Mouse (Mus musculus) stomach, postnatal 0 days (tissue): ENCODE results near the gene Epb41l2. TPM values are rescaled to one million over a fixed set of nuclear protein-coding genes. Genes with fewer than 3 reads are reported as not detected.

Experiments
- ATAC-seq: fragments of 200-750 bp; cut with Nextera tagmentation; 2 replicates; pipeline ENCODE4 v1.8.0; 2017; ENCODE audit not compliant: low FRiP score, low TSS enrichment
- DNase-seq: peaks from one replicate; pipeline ENCODE4 v3.0.0-alpha.2; 2016; ENCODE audit warnings: low spot score
- H3K27ac ChIP-seq: fragments of 300-500 bp; sonication (generic); replicated peaks from 2 replicates; pipeline ENCODE4 v1.5.1; 2014; ENCODE audit warnings: mild to moderate bottlenecking, control low read depth
- H3K27me3 ChIP-seq: fragments of 300-500 bp; sonication (generic); 2 replicates; pipeline ENCODE4 v1.6.1; 2014; ENCODE audit warnings: low read length; ENCODE audit not compliant: control insufficient read depth, insufficient read depth
- H3K36me3 ChIP-seq: fragments of 300-500 bp; sonication (generic); 2 replicates; pipeline ENCODE4 v1.6.1; 2014; ENCODE audit warnings: low read length, mixed read lengths; ENCODE audit not compliant: control insufficient read depth, insufficient read depth
- H3K4me1 ChIP-seq: fragments of 300-500 bp; sonication (generic); replicated peaks from 2 replicates; pipeline ENCODE4 v1.6.1; 2014; ENCODE audit warnings: antibody characterized with exemption; ENCODE audit not compliant: control insufficient read depth, insufficient read depth
- H3K4me2 ChIP-seq: fragments of 300-500 bp; sonication (generic); replicated peaks from 2 replicates; pipeline ENCODE4 v1.6.1; 2014; ENCODE audit warnings: low read depth, mild to moderate bottlenecking, control low read depth, moderate library complexity
- H3K4me3 ChIP-seq: fragments of 300-500 bp; sonication (generic); 2 replicates; pipeline ENCODE4 v1.5.1; 2014; ENCODE audit warnings: low read depth, low read length, control low read depth
- H3K9ac ChIP-seq: fragments of 300-500 bp; sonication (generic); 2 replicates; pipeline ENCODE4 v1.6.1; 2014; ENCODE audit warnings: mild to moderate bottlenecking, low read length, control low read depth, mixed read lengths
- H3K9me3 ChIP-seq: fragments of 300-500 bp; sonication (generic); 2 replicates; pipeline ENCODE4 v1.6.1; 2016; ENCODE audit warnings: low read length; ENCODE audit not compliant: control insufficient read depth
- CTCF ChIP-seq: IDR thresholded peaks from 2 replicates; pipeline ENCODE4 v1.5.1; 2016; ENCODE audit warnings: antibody characterized with exemption, low read depth, mild to moderate bottlenecking, moderate library complexity
- EP300 ChIP-seq: optimal IDR thresholded peaks from 2 replicates; pipeline ENCODE3; 2016; ENCODE audit warnings: antibody characterized with exemption
- WGBS: fragments of 180-500 bp; shearing (Covaris S2); extraction: QIAGEN DNeasy Blood & Tissue Kit; methylation state at CpG from one replicate; pipeline ENCODE4 v1.1.7; 2014; 5-methylcytosine and 5-hydroxymethylcytosine counted together
- polyA plus RNA-seq: library from polyadenylated mRNA; unstranded; fragments of >200 nt; fragmentation: Nextera tagmentation; extraction: Ambion mirVana; gene quantifications from 2 replicates; pipeline ENCODE4 v1.2.1, GENCODE M21; 2015

The Epb41l2 gene
- polyA plus RNA-seq, 1 experiment from 2014 or later = 18.2 TPM

DNA sequence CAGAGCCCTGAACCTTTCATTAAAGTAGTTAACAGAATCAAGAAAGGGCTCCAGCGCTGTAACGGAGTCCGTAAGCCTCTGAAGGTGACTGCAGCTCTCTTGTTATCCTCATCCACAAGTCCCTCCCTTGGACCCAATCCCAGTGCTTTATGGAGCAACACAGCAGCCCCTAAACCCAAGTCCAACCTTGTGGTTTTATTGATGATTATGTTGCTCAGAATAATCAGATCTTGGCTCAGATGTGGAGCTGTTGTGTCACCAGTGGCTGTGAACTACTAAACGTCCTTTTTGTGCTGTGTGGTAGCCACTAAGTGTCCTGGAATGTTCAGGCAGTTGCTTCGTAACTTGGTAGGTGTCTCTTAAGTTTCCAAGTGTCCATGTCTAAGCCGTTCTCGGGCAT lies 33.2 kb downstream of the Epb41l2 start:
- no peak overlapping the region for H3K4me2 ChIP-seq
- no peak for DNase-seq

GRCm38 (mm10) chr10:25393721-25394120 lies 34.1 kb downstream of the Epb41l2 start:
- ATAC-seq (no peak), DNase-seq (no peak)
- Histone ChIP-seq H3K4me1 (no peaks in the 10 kb centered on the region; the same call in 1 of the 2 replicates), H3K9me3 (no peaks in the 10 kb centered on the region), H3K9ac (no peak overlapping the region), H3K4me2 (no peak overlapping the region), H3K27me3 (no peaks in the 10 kb centered on the region), H3K27ac (no peak overlapping the region), H3K36me3 (no peaks in the 10 kb centered on the region), H3K4me3 (no peak overlapping the region)
- TF ChIP-seq CTCF (no peak), EP300 (no peak)
- WGBS = 76% methylated on average over 1 of the region's 1 CpGs

More for the DNA sequence above, 33.2 kb downstream of the Epb41l2 start:
- H3K4me1 ChIP-seq = no peaks in the 10 kb centered on the region; the same call in 1 of the 2 replicates
- no peak for ATAC-seq
- H3K9ac ChIP-seq = no peak overlapping the region
- H3K27ac ChIP-seq = no peak overlapping the region
- H3K27me3 ChIP-seq = no peaks in the 10 kb centered on the region
- H3K9me3 ChIP-seq = no peaks in the 10 kb centered on the region
- WGBS = 79% methylated on average over 7 of the region's 7 CpGs
- TF ChIP-seq EP300 (no peak), CTCF (no peak)
- no peaks in the 10 kb centered on the region for H3K36me3 ChIP-seq
- H3K4me3 ChIP-seq = no peak overlapping the region

DNA sequence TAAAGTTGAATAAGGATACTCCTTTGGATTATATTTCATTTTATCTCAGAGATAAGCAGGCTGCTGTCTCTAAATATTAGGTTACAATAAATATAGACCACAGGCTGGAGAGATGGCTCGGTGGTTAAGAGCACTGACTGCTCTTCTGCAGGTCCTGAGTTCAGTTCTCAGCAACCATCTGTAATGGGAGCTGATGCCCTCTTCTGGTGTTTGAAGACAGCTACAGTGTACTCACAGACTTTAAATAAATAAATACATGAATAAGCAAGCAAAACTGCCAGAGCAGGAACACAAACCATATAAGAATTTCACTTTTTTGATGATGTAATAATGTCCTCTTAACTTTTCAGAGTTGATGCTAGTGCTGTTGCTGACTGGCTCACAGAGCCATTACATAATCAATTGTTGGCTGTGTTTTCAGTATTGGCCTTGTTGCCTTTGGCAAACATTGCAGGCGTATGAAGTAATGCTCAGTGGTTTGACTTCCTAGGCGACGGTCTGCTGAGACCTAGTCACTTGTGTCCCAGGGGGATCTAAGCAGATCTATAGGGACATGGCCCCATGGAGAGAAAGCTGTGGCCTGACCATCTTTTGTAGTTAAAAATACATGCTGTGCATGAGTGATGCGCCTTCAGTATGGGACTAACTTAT lies 35.8 kb downstream of the Epb41l2 start:
- no peak overlapping the region for H3K4me3 ChIP-seq
- no peaks in the 10 kb centered on the region for H3K9me3 ChIP-seq
- no peak overlapping the region for H3K4me2 ChIP-seq
- no peaks in the 10 kb centered on the region; the same call in 1 of the 2 replicates for H3K4me1 ChIP-seq
- no peaks in the 10 kb centered on the region for H3K36me3 ChIP-seq
- TF ChIP-seq CTCF = 0 out of 2 replicates have a peak, but pooled peaks have one; percentile 20
- no peak for TF ChIP-seq EP300
- no peak overlapping the region for H3K27ac ChIP-seq
- no peak for DNase-seq
- WGBS = 73% methylated on average over 5 of the region's 5 CpGs
- peak; percentile 72; the same call in 1 of the 2 replicates for ATAC-seq
- no peak overlapping the region for H3K9ac ChIP-seq
- H3K27me3 ChIP-seq = no peaks in the 10 kb centered on the region

DNA sequence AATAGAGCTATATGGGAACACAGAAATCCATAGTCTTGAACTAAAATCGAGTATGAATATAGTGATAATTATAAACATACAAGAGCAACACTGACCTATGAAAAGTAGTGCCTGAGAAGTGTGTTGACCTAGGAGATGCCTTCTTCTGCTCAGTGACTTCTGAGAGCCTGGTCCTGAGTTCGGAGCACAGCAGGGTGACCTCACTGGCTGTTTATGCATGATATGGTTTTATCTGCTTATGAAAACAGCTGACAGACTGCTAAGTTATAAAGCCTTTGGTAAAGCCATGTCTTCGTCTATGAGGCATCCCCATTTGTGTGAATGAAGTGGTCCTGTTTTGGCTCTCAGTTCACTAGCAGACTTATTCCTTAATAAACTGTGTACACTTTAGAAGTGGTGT lies 37.3 kb downstream of the Epb41l2 start:
- H3K27me3 ChIP-seq = no peaks in the 10 kb centered on the region
- H3K9me3 ChIP-seq = no peaks in the 10 kb centered on the region
- no peak for DNase-seq
- H3K4me2 ChIP-seq = no peak overlapping the region
- no peak overlapping the region for H3K27ac ChIP-seq
- H3K4me1 ChIP-seq = no peaks in the 10 kb centered on the region; the same call in 1 of the 2 replicates
- no peaks in the 10 kb centered on the region for H3K36me3 ChIP-seq
- H3K9ac ChIP-seq = no peak overlapping the region
- H3K4me3 ChIP-seq = no peak overlapping the region
- no peak for ATAC-seq
- 62% methylated on average over 3 of the region's 3 CpGs for WGBS
- no peak for TF ChIP-seq CTCF
- no peak for TF ChIP-seq EP300

DNA sequence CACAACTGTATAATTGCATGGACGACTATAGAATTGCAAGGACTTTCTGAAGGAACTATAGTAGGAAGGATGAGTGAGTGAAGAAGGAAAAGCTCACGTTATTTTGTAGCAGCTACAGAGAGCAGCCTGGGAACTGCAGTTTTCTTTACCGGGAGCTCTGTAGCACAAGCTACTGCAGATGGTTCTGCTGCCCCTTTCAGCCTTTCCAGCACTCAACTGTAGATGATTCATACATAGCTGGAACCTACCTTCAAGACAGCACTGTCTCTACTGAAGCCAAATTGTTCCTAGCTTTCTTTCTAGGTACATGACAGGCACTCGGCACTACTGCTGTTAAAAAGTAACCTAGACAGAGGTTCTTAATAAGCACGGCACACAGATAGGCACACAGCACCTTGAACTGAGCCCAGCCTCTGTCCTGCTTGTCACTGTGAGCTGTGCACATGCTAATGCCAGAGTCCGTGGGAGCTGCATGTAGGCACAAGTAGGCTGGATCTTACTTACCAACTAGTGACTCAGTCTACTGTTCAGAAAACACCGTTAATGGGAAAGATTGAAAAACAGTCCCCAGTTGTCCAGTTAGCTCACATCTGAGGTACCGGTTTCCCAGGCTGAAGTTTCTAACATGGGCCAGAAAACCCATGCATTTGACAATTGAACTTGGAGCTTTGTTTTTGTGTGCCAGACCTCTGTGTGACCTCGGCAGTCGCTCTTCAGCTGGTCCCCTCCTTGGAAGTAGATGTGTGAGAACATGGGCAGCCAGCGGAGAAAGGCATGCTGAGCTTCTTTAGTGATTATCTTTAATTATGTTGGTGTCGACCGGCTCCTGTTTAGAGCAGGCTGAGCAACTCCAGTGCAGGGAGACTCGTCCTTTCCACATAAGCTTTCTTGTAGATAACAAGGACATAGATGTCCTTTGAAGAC lies 38.4 kb downstream of the Epb41l2 start:
- Histone ChIP-seq H3K36me3 (no peaks in the 10 kb centered on the region), H3K4me2 (no peak overlapping the region), H3K4me3 (no peak overlapping the region), H3K4me1 (no peaks in the 10 kb centered on the region; the same call in 1 of the 2 replicates), H3K9me3 (no peaks in the 10 kb centered on the region), H3K9ac (no peak overlapping the region), H3K27me3 (no peaks in the 10 kb centered on the region), H3K27ac (no peak overlapping the region)
- TF ChIP-seq EP300 = no peak
- TF ChIP-seq CTCF = no peak
- DNase-seq (no peak), ATAC-seq (no peak)
- WGBS = 46% methylated on average over 14 of the region's 14 CpGs
